Mouse (Mus musculus) monocyte, adult 2 months (primary cell): ENCODE measurements around the gene Ndufv1.
A peak's percentile ranks its signal among the peaks of the same experiment; 100 is the strongest.
"Not testable (repeated sequence)": the region's sequence is repeated elsewhere in the genome, so short reads cannot be mapped to it uniquely, and the experiment has no call there.

Experiments
- DNase-seq, 2 experiments: peaks; one replicate each; pipeline ENCODE4 v3.0.0; 2022; ENCODE audit warnings: low spot score in 2 of 2, low read depth in 1 of 2

Ndufv1 gene

GRCm38 (mm10) chr19:3980917-3981316 lies 31.7 kb downstream of the Ndufv1 start:
- no peak for DNase-seq

- peak; percentile 29 to 57 for DNase-seq
Measured at GRCm38 (mm10) chr19:3980309-3980708, 32.3 kb downstream of the Ndufv1 start.

- no peak for DNase-seq
Measured at GRCm38 (mm10) chr19:3975866-3976265, 36.7 kb downstream of the Ndufv1 start.

- not testable (repeated sequence) for DNase-seq
Measured at GRCm38 (mm10) chr19:3974608-3975007, 38.0 kb downstream of the Ndufv1 start.

GRCm38 (mm10) chr19:3972229-3972628 lies 40.4 kb downstream of the Ndufv1 start, which contains the start of gene Aldh3b2:
TSS of gene Aldh3b2 (plus strand) at chr19:3972328.
- no peak for DNase-seq

- no peak for DNase-seq
Measured at GRCm38 (mm10) chr19:3967258-3967657, 45.3 kb downstream of the Ndufv1 start.

- DNase-seq, result no peak
Measured at GRCm38 (mm10) chr19:3966330-3967075, 46.1 kb downstream of the Ndufv1 start.

- DNase-seq, result no peak
Measured at GRCm38 (mm10) chr19:3964030-3964429, 48.6 kb downstream of the Ndufv1 start.

- DNase-seq, result no peak
Measured at GRCm38 (mm10) chr19:3962469-3962868, 50.1 kb downstream of the Ndufv1 start.

GRCm38 (mm10) chr19:3961805-3962204 lies 50.8 kb downstream of the Ndufv1 start:
- not testable (repeated sequence) for DNase-seq

GRCm38 (mm10) chr19:3960211-3960610 lies 52.4 kb downstream of the Ndufv1 start:
- no peak for DNase-seq

GRCm38 (mm10) chr19:3959030-3959429 lies 53.6 kb downstream of the Ndufv1 start:
- no peak for DNase-seq

- DNase-seq, result no peak
Measured at GRCm38 (mm10) chr19:3958470-3958869, 54.1 kb downstream of the Ndufv1 start, which contains the start of gene Aldh3b3. TSS of gene Aldh3b3 (plus strand) at chr19:3958645.
